Mouse (Mus musculus) cortical plate, adult 2 months (tissue): ENCODE results near the gene Gm10230. TPM values are rescaled to one million over a fixed set of nuclear protein-coding genes. Genes with fewer than 3 reads are reported as not detected.
"Not testable (repeated sequence)": the region's sequence is repeated elsewhere in the genome, so short reads cannot be mapped to it uniquely, and the experiment has no call there.

Experiments used
- H3K27ac ChIP-seq: fragments of 200-500 bp; 2 replicates; pipeline ENCODE4 v1.5.1; 2012; ENCODE audit warnings: low read length, control low read depth, inconsistent platforms; ENCODE audit not compliant: insufficient read depth
- H3K4me1 ChIP-seq: fragments of 200-500 bp; 2 replicates; pipeline ENCODE4 v1.6.1; 2011; ENCODE audit warnings: low read length; ENCODE audit not compliant: control insufficient read depth, insufficient read depth
- H3K4me3 ChIP-seq: fragments of 200-500 bp; 2 replicates; pipeline ENCODE4 v1.5.1; 2011; ENCODE audit warnings: mild to moderate bottlenecking, low read length, control low read depth; ENCODE audit not compliant: insufficient read depth
- polyA plus RNA-seq: library from polyadenylated mRNA; depleted of rRNA; stranded (reverse); fragments of >200 nt; gene quantifications from 2 replicates; pipeline ENCODE4 v1.2.3, GENCODE M21; 2012; rRNA removed

The Gm10230 gene
- polyA plus RNA-seq: not detected in 2 replicates

DNA sequence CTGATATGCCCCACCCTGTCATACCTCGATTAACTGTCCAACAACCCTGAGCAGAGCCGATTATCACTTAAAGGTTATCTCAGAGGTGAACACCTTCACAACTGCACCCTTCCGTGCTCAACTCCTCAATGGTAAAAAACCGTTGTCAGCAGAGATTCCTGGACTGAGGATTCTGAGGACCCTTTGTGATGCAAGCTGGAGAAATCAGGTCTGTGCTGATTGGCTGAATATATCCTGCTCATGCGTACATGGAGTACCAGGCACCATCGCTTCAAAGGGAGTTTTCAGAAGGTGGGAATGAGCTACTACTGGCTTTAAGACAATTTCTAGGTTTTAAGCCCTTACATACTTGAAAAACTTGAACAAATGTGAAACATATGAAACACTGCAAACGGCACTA is at the start of gene Gm10230:
Gene Gm10230 (minus strand): TSS at position 101 of the 400 bp plus-strand sequence.
- H3K27ac ChIP-seq, H3K4me1 ChIP-seq, H3K4me3 ChIP-seq: not testable (repeated sequence)
